Mouse (Mus musculus): ENCODE results near the gene Pigk.

GRCm38 (mm10) chr3:152842648-152843047 is 128.7 kb downstream of the Pigk start:
- TF ChIP-seq CTCF (IDR thresholded peaks at IDR 0.05; ENCODE audit: low read depth, low read length) = no peak
- TF ChIP-seq POLR2AphosphoS5 (IDR thresholded peaks at IDR 0.05; ENCODE audit: insufficient replicate concordance, low read depth, low read length) = no peak
- TF ChIP-seq GATA1 (IDR thresholded peaks at IDR 0.05; ENCODE audit: borderline replicate concordance, low read length) = no peak
- no peak for TF ChIP-seq GATA2 (IDR thresholded peaks at IDR 0.05; ENCODE audit: borderline replicate concordance, low read depth, low read length)

All from G1E (cell line).